In the genomic region with DNA sequence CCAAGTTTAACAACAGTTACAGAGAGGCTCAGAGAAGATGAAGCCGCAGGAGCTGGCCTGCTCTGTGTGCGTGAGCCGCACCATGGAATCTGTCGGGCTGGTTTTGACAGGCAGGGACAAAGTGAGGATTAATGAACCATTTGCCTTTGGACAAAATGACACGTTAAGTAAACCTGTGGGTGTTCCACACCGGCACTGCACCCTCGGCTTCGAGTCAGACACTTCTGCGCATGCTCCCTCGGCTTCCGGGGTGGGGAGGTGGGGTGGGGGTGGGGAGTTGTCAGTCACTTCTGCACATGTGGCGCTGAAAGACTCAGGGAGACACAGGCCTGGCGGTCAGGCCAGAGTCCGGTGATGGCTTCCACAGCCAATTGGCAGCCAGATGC, we compare ENCODE assay signal across 10 mouse cellular contexts.
DNase-seq lines count a peak whose midpoint lies in the region; ATAC-seq and TF ChIP-seq lines count a peak whose summit lies in the region.
"Had no signal": no experiment of that assay in that cellular context is flagged by ENCODE, and none has a peak within 500 bp of the region (broad histone marks: within the 10 kb centered on the region; RNA-seq: fewer than 3 reads in every experiment).

No protein-coding gene starts in this region.

- TF ChIP-seq CTCF in kidney, adult 2 months (conservative IDR thresholded peaks at IDR 0.05; ENCODE audit: insufficient read depth, insufficient read length, low read depth, low read length) = no peak
- TF ChIP-seq CTCF in lung, adult 2 months (IDR thresholded peaks at IDR 0.05; ENCODE audit: insufficient read depth, low read length) = no peak

- 63% methylated on average over 14 of the region's 14 CpGs for WGBS in embryonic facial prominence, embryonic 12.5 days
- 23% methylated on average over 14 of the region's 14 CpGs for WGBS in kidney, adult 2 months
- 28% methylated on average over 14 of the region's 14 CpGs for WGBS in lung, adult 2 months

- 0 out of 2 replicates have a peak overlapping the region, but pooled peaks have one; percentile 14 for H3K27ac ChIP-seq in embryonic facial prominence, embryonic 12.5 days
- peak overlapping the region; percentile 29 for H3K27ac ChIP-seq in kidney, adult 2 months (ENCODE audit: insufficient read depth, low read depth, low read length)
- H3K27ac ChIP-seq: neural tube, embryonic 13.5 days had no signal

- peaks cover 10% of the 10 kb centered on the region; the same call in 1 of the 2 replicates for H3K27me3 ChIP-seq in embryonic facial prominence, embryonic 12.5 days
- no peaks in the 10 kb centered on the region for H3K27me3 ChIP-seq in kidney, adult 2 months (replicated peaks; ENCODE audit: control insufficient read depth, insufficient read depth, low read length)

- 0 out of 2 replicates have a peak, but pooled peaks cover 4% of the 10 kb centered on the region for H3K9me3 ChIP-seq in embryonic facial prominence, embryonic 12.5 days
- H3K9me3 ChIP-seq: neural tube, embryonic 13.5 days had no signal

- H3K36me3 ChIP-seq in embryonic facial prominence, embryonic 12.5 days = no peaks in the 10 kb centered on the region
- no peaks in the 10 kb centered on the region for H3K36me3 ChIP-seq in kidney, adult 2 months (ENCODE audit: control insufficient read depth, insufficient read depth, low read length)
- H3K36me3 ChIP-seq: neural tube, embryonic 13.5 days had no signal

- H3K4me1 ChIP-seq in embryonic facial prominence, embryonic 12.5 days = peaks cover 22% of the 10 kb centered on the region
- H3K4me1 ChIP-seq in kidney, adult 2 months (ENCODE audit: control insufficient read depth, insufficient read depth, low read length) = peaks cover 5% of the 10 kb centered on the region
- peaks cover 12% of the 10 kb centered on the region; the same call in 1 of the 2 replicates for H3K4me1 ChIP-seq in lung, adult 2 months (ENCODE audit: control insufficient read depth, insufficient read depth, low read length)

- H3K9ac ChIP-seq in embryonic facial prominence, embryonic 12.5 days = no peak overlapping the region
- H3K9ac ChIP-seq: neural tube, embryonic 13.5 days had no signal

- H3K4me2 ChIP-seq in embryonic facial prominence, embryonic 12.5 days (replicated peaks) = no peak overlapping the region
- H3K4me2 ChIP-seq: neural tube, embryonic 13.5 days had no signal

- DNase-seq in heart, adult 11 months = peak; percentile 94
- no peak for DNase-seq in heart, adult 8-10 months (ENCODE audit: low spot score)
- peak; percentile 43 for DNase-seq in kidney, adult 2 months
- peak; percentile 20 for DNase-seq in lung, adult 2 months
- DNase-seq in gastrocnemius, postnatal 10 days = no peak
- no peak for DNase-seq in adrenal gland, adult 8-10 months
- DNase-seq: cerebellum, adult 2 months had no signal

- H3K4me3 ChIP-seq in embryonic facial prominence, embryonic 12.5 days = no peak overlapping the region
- no peak overlapping the region for H3K4me3 ChIP-seq in kidney, adult 2 months (ENCODE audit: insufficient read depth, low read depth, low read length)
- no peak overlapping the region for H3K4me3 ChIP-seq in lung, adult 2 months (replicated peaks; ENCODE audit: extremely low read depth, low read depth, low read length)
- H3K4me3 ChIP-seq: neural tube, embryonic 13.5 days had no signal

- no peak for ATAC-seq in embryonic facial prominence, embryonic 12.5 days (ENCODE audit: insufficient number of reproducible peaks, insufficient read depth, low FRiP score, low TSS enrichment)
- no peak for ATAC-seq in erythroblast, adult 5-6 weeks (replicated peaks; ENCODE audit: low FRiP score, poor library complexity, severe bottlenecking)

- TF ChIP-seq POLR2A in kidney, adult 2 months (IDR thresholded peaks at IDR 0.05; ENCODE audit: low read depth, low read length) = no peak
- TF ChIP-seq POLR2A in lung, adult 2 months (IDR thresholded peaks at IDR 0.05; ENCODE audit: borderline replicate concordance, extremely low read depth, low read depth, low read length) = no peak

Comparison
In these comparisons a context has a peak if more than half of its experiments do, and no peak if none do; other contexts are left out.
1. DNase-seq: peak in heart, adult 11 months (single experiment), kidney, adult 2 months (single experiment) and lung, adult 2 months (single experiment); none in heart, adult 8-10 months (single experiment), gastrocnemius, postnatal 10 days (single experiment) and adrenal gland, adult 8-10 months (single experiment).